Mouse (Mus musculus): Measurements from ENCODE around the gene Hist1h2be. TPM values are rescaled to one million over a fixed set of nuclear protein-coding genes. Genes with fewer than 3 reads are reported as not detected.
"Not testable (repeated sequence)": the region's sequence is repeated elsewhere in the genome, so short reads cannot be mapped to it uniquely, and the experiment has no call there.

Hist1h2be gene
- polyA plus RNA-seq, 1 experiment from 2014 or later: 1.4 TPM

GRCm38 (mm10) chr13:23609209-23609608 is 11.7 kb downstream of the Hist1h2be start:
- Histone ChIP-seq H3K27ac (no peak overlapping the region), H3K4me1 (replicated peaks) (no peaks in the 10 kb centered on the region), H3K36me3 (no peaks in the 10 kb centered on the region), H3K4me2 (replicated peaks) (no peak overlapping the region), H3K4me3 (replicated peaks) (no peak overlapping the region), H3K9me3 (no peaks in the 10 kb centered on the region), H3K27me3 (no peaks in the 10 kb centered on the region), H3K9ac (replicated peaks) (no peak overlapping the region)
- 87% methylated on average over 4 of the region's 4 CpGs for WGBS
- no peak for ATAC-seq

DNA sequence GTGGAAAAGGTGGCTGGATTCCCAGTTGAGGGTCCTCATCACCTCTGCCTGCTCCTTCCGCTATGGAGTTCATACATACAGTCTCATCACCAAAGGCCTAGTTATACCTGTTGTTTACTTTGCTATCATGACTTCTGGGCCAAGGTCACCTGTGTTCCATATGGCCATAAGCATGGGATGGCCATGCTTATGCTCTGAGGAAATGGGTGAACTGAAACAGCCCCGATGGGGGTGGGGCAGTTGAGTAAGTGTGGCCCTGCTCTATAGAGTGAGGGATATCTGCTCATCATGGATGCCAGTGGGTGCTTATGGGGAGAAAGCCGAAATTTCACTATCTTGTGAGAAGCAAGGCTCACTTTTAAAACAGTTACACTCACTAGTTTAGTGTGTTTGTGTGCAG is 15.9 kb downstream of the Hist1h2be start:
- WGBS: 96% methylated on average over 3 of the region's 3 CpGs
- ATAC-seq: no peak
- Histone ChIP-seq H3K9me3 (no peaks in the 10 kb centered on the region), H3K9ac (replicated peaks) (no peak overlapping the region), H3K4me2 (replicated peaks) (no peak overlapping the region), H3K27ac (no peak overlapping the region), H3K36me3 (no peaks in the 10 kb centered on the region), H3K4me3 (replicated peaks) (no peak overlapping the region), H3K27me3 (no peaks in the 10 kb centered on the region), H3K4me1 (replicated peaks) (no peaks in the 10 kb centered on the region)

DNA sequence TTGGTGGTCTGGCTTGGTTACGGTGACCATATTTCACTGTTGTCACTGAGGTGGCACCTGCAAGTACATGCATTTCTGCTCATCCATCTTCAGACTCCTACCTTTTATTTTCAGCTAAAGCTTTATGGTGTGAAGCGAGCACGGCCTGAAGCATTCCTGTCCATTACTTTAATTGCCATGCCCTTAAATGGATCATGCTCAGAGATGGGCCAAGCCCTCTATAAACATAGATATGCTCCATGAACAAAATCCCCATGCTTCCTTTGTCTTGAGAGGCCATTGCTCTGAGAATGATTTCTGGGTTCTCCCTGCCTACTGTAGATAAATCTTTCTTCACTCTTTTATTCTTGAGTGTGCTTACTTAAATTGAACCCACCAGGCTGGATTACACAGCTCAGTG is 16.5 kb downstream of the Hist1h2be start:
- no peak overlapping the region for H3K4me2 ChIP-seq (replicated peaks)
- no peaks in the 10 kb centered on the region for H3K27me3 ChIP-seq
- H3K9ac ChIP-seq (replicated peaks): no peak overlapping the region
- H3K4me1 ChIP-seq (replicated peaks): no peaks in the 10 kb centered on the region
- H3K9me3 ChIP-seq: no peaks in the 10 kb centered on the region
- WGBS: 94% methylated on average over 3 of the region's 3 CpGs
- no peak for ATAC-seq
- no peak overlapping the region for H3K4me3 ChIP-seq (replicated peaks)
- no peak overlapping the region for H3K27ac ChIP-seq
- no peaks in the 10 kb centered on the region for H3K36me3 ChIP-seq

DNA sequence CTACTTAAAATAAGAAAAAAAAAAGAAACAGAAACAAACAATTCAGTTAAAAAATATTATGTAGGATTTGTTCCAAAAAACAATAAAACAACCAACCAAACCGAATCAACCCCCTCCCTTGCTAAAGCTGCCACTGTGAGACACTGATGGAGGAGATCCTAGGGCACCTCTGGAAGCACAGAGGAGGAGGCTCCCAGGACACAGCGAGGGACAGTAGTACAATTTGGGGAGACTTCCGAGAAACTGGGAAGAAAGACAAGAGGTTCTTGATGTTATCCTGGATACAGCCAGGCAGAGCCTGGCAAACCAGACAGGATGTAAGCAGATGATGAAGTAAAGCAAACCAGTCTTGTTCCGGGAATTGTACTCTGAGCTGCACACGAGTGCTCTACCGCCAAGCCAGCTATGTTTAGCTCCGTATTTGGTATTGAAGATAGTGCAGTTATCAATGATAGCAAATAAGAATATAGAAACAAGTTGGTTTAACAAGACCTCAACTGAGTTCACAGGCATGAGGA is 17.7 kb downstream of the Hist1h2be start:
- Histone ChIP-seq H3K27ac (no peak overlapping the region), H3K9me3 (no peaks in the 10 kb centered on the region), H3K36me3 (no peaks in the 10 kb centered on the region), H3K9ac (replicated peaks) (no peak overlapping the region), H3K4me1 (replicated peaks) (no peaks in the 10 kb centered on the region), H3K4me3 (replicated peaks) (no peak overlapping the region), H3K4me2 (replicated peaks) (no peak overlapping the region), H3K27me3 (no peaks in the 10 kb centered on the region)
- no peak for ATAC-seq
- WGBS: 87% methylated on average over 7 of the region's 7 CpGs

DNA sequence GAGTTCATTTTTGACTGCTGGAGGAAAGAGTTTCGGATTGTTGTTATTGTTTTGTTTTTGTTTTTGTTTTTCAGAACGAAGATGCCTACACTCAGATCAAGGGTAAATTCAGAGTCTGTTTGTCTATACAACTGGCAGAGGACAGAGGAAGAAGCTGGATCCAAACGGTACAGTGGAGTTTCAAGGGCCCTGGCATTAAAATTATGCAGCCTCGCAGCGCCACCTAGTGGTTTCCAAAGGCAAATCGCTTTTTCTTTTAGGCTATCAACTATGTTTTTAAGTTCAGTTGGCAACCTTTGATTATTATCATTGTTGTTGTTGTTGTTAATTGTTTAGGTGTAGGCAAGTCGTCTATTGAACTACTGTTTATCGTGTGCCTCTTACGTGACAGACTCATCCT is 23.0 kb downstream of the Hist1h2be start:
- H3K4me2 ChIP-seq (replicated peaks): no peak overlapping the region
- no peaks in the 10 kb centered on the region for H3K27me3 ChIP-seq
- no peak overlapping the region for H3K4me3 ChIP-seq (replicated peaks)
- ATAC-seq: no peak
- no peaks in the 10 kb centered on the region for H3K36me3 ChIP-seq
- H3K27ac ChIP-seq: no peak overlapping the region
- H3K4me1 ChIP-seq (replicated peaks): no peaks in the 10 kb centered on the region
- 8% methylated on average over 9 of the region's 9 CpGs for WGBS
- H3K9me3 ChIP-seq: no peaks in the 10 kb centered on the region
- no peak overlapping the region for H3K9ac ChIP-seq (replicated peaks)

- Histone ChIP-seq H3K4me1 (replicated peaks) (no peaks in the 10 kb centered on the region), H3K27ac (no peak overlapping the region), H3K9me3 (no peaks in the 10 kb centered on the region; the same call in 1 of the 2 replicates), H3K4me3 (replicated peaks) (no peak overlapping the region), H3K27me3 (no peaks in the 10 kb centered on the region), H3K9ac (replicated peaks) (no peak overlapping the region), H3K36me3 (no peaks in the 10 kb centered on the region), H3K4me2 (replicated peaks) (no peak overlapping the region)
- 85% methylated on average over 7 of the region's 7 CpGs for WGBS
- ATAC-seq: no peak
These were observed 25.1 kb downstream of the Hist1h2be start for GRCm38 (mm10) chr13:23595622-23596372.

- no peak for ATAC-seq
- Histone ChIP-seq H3K4me2 (replicated peaks) (no peak overlapping the region), H3K9me3 (no peaks in the 10 kb centered on the region; the same call in 1 of the 2 replicates), H3K4me3 (replicated peaks) (no peak overlapping the region), H3K4me1 (replicated peaks) (no peaks in the 10 kb centered on the region), H3K27ac (no peak overlapping the region), H3K36me3 (no peaks in the 10 kb centered on the region), H3K9ac (replicated peaks) (no peak overlapping the region), H3K27me3 (no peaks in the 10 kb centered on the region)
- WGBS: 92% methylated on average over 2 of the region's 2 CpGs
These were observed 25.7 kb downstream of the Hist1h2be start for GRCm38 (mm10) chr13:23595185-23595584.

DNA sequence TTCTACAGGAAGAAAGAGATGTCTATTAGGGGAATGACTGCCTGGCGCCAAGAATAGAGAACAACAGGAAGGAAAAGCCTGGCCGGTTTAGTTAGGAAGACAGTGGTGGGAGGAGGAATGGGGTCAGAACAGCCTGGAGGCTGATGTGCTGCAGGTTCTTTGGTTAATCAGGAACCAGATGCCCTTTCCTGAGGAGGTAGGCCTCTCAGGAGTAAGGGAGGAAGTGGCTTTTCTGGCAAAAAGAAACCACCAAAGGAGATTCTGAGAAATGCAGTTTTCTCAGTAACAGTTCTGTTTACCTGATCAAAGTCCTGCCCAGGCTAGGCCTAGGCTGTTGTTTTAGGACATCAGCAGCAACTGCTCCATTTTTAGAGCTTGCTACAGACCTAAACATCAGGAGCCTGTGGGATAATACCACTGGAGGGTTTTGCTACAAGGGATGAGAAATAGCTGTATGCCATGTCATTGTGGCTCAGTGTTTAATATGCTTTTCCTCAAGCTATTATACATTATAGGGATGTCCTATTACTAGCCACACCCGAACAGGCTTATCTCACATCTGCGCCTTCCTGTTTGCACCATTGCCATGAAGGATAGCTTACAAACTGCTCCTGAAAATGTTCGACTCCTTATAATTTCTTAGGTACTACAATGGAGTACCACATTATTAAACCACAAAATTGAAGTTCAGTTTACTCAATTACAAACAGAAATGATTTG is 27.7 kb downstream of the Hist1h2be start:
- ATAC-seq: no peak
- Histone ChIP-seq H3K27ac (no peak overlapping the region), H3K9me3 (no peaks in the 10 kb centered on the region; the same call in 1 of the 2 replicates), H3K27me3 (no peaks in the 10 kb centered on the region), H3K36me3 (no peaks in the 10 kb centered on the region), H3K9ac (replicated peaks) (no peak overlapping the region), H3K4me1 (replicated peaks) (no peaks in the 10 kb centered on the region), H3K4me2 (replicated peaks) (no peak overlapping the region), H3K4me3 (replicated peaks) (no peak overlapping the region)
- WGBS: 87% methylated on average over 5 of the region's 5 CpGs

DNA sequence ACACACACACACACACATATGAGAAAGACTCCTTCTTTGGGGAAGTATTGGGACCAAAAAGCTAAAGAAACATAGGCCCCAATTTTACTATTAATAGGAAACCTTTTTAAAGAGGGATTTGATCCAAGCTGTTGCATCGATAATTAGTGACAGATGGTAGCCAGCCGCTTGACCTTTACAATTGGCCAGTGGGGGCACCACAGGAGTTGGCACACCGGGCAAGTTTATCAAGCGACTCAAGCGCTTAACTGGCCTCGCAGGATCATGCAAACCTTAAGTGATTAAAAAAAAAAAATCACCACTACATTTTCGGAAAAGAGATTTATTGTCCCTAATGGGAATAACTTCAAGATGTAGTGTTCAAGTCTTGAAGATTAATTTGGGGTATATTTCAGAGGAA is 28.3 kb downstream of the Hist1h2be start:
- no peak for ATAC-seq
- H3K36me3 ChIP-seq: no peaks in the 10 kb centered on the region
- no peaks in the 10 kb centered on the region; the same call in 1 of the 2 replicates for H3K9me3 ChIP-seq
- no peak overlapping the region for H3K4me3 ChIP-seq (replicated peaks)
- no peak overlapping the region for H3K4me2 ChIP-seq (replicated peaks)
- WGBS: 89% methylated on average over 7 of the region's 7 CpGs
- H3K4me1 ChIP-seq (replicated peaks): no peaks in the 10 kb centered on the region
- no peak overlapping the region for H3K9ac ChIP-seq (replicated peaks)
- no peaks in the 10 kb centered on the region for H3K27me3 ChIP-seq
- H3K27ac ChIP-seq: no peak overlapping the region

DNA sequence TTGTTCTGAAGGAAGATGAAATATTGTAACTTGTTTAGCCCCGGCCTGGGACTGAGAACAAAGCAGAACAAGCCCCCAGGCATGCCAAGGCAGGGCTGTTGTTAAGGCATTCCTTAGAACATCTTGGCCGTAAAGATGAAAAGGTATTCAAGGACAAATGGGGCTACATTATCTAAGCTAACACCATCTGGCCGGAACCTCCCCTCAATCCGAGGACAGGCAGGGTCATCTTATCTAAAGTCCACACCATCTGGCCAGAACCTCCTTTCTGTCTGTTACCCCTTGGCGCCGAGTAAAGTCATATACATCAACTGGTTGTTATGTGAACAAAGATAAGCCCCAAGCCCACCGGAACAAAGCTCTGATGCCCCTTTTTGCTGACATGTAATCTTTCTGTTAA is 29.0 kb downstream of the Hist1h2be start:
- H3K4me3 ChIP-seq (replicated peaks); ATAC-seq; H3K27me3 ChIP-seq; H3K4me1 ChIP-seq (replicated peaks); H3K9me3 ChIP-seq; H3K9ac ChIP-seq (replicated peaks); H3K4me2 ChIP-seq (replicated peaks); H3K27ac ChIP-seq; H3K36me3 ChIP-seq: not testable (repeated sequence)
- WGBS: 91% methylated on average over 7 of the region's 7 CpGs

GRCm38 (mm10) chr13:23591206-23591605 is 29.7 kb downstream of the Hist1h2be start:
- no peaks in the 10 kb centered on the region for H3K36me3 ChIP-seq
- no peak overlapping the region for H3K4me3 ChIP-seq (replicated peaks)
- peaks cover 10% of the 10 kb centered on the region for H3K4me1 ChIP-seq (replicated peaks)
- H3K4me2 ChIP-seq (replicated peaks): no peak overlapping the region
- WGBS: 92% methylated on average over 7 of the region's 7 CpGs
- no peak overlapping the region for H3K9ac ChIP-seq (replicated peaks)
- no peaks in the 10 kb centered on the region for H3K27me3 ChIP-seq
- no peak overlapping the region for H3K27ac ChIP-seq
- H3K9me3 ChIP-seq: no peaks in the 10 kb centered on the region; the same call in 1 of the 2 replicates
- ATAC-seq: no peak

- Histone ChIP-seq H3K36me3 (no peaks in the 10 kb centered on the region), H3K27me3 (no peaks in the 10 kb centered on the region), H3K9ac (replicated peaks) (peak overlapping the region; percentile 52), H3K9me3 (no peaks in the 10 kb centered on the region; the same call in 1 of the 2 replicates), H3K4me2 (replicated peaks) (peak overlapping the region; percentile 85), H3K27ac (peak overlapping the region; percentile 80), H3K4me1 (replicated peaks) (peaks cover 38% of the 10 kb centered on the region), H3K4me3 (replicated peaks) (peak overlapping the region; percentile 50)
- WGBS: 7% methylated on average over 1 of the region's 1 CpGs
- ATAC-seq: no peak
These were observed 34.0 kb downstream of the Hist1h2be start for GRCm38 (mm10) chr13:23586940-23587225.
